Mouse (Mus musculus) left cerebral cortex, postnatal 4 days (tissue): ENCODE results near the gene Fer1l5. TPM values are rescaled to one million over a fixed set of nuclear protein-coding genes. Genes with fewer than 3 reads are reported as not detected.

Source experiments
- DNase-seq: peaks from one replicate; pipeline ENCODE4 v3.0.0-alpha.2; 2022
- intact Hi-C: fragments of 180-260 bp; cut with DNase I; formaldehyde crosslinking; loops from one replicate; pipeline ENCODE4 v1.15.1; 2025
- microRNA-seq: library from miRNA; unstranded; fragments of <30 nt; microRNA quantifications from one replicate; pipeline ENCODE4 v1.2.0, GENCODE M21; 2022
- total RNA-seq, 2 experiments: library from RNA; stranded (reverse); gene quantifications; 2 replicates each; pipeline ENCODE4 v1.2.3; 2021

The Fer1l5 gene
- total RNA-seq, 2 experiments from 2014 or later = 0.08 TPM; not detected in 1

GRCm38 (mm10) chr1:36471181-36472105 is 99.4 kb downstream of the Fer1l5 start, which contains the start of gene Cnnm4:
Gene Cnnm4 (plus strand): TSS chr1:36471620.
- peak; percentile 89 for DNase-seq
- intact Hi-C loops = no loop called here

Small RNA genes within 50 kb of the gene (microRNA-seq; reads per million reads assigned to microRNA genes)
- 1.2 reads per million for gene Mir6898

Other genes starting within 250 kb of the Fer1l5 start
- gene Uggt1, start 127.6 kb upstream of the Fer1l5 start, total RNA-seq = 10 to 100 TPM; 54.7 to 56.0 TPM
- gene Neurl3, start 97.6 kb upstream of the Fer1l5 start, total RNA-seq = under 1 TPM; 0.34 to 0.56 TPM
- 1 to 10 TPM; 7.6 to 7.7 TPM for gene Arid5a, start 64.6 kb upstream of the Fer1l5 start, total RNA-seq
- gene Kansl3, start 3.1 kb upstream of the Fer1l5 start, total RNA-seq = 10 to 100 TPM; 61.4 to 67.1 TPM
- 10 to 100 TPM; 40.7 to 45.7 TPM for gene Lman2l, start 73.0 kb downstream of the Fer1l5 start, total RNA-seq
- gene Cnnm4, start 99.3 kb downstream of the Fer1l5 start, total RNA-seq = 10 to 100 TPM; 13.6 to 14.3 TPM
- 10 to 100 TPM; 39.3 to 40.0 TPM for gene Cnnm3, start 139.6 kb downstream of the Fer1l5 start, total RNA-seq
- 1 to 10 TPM; 8.3 to 8.6 TPM for gene Ankrd23, start 164.6 kb downstream of the Fer1l5 start, total RNA-seq
- gene Gm42417, start 167.1 kb downstream of the Fer1l5 start, total RNA-seq = not detected
- gene Ankrd39, start 175.2 kb downstream of the Fer1l5 start, total RNA-seq = 10 to 100 TPM; 13.4 to 15.1 TPM
- 10 to 100 TPM; 60.5 to 65.4 TPM for gene Sema4c, start 186.1 kb downstream of the Fer1l5 start, total RNA-seq